Mouse (Mus musculus) neural tube, embryonic 11.5 days (tissue): ENCODE measurements around the gene Agap2. TPM values are rescaled to one million over a fixed set of nuclear protein-coding genes. Genes with fewer than 3 reads are reported as not detected.

Experiments
- ATAC-seq: fragments of 200-750 bp; cut with Nextera tagmentation; 2 replicates; pipeline ENCODE4 v1.8.0; 2017; ENCODE audit warnings: moderate number of reproducible peaks, mild to moderate bottlenecking, moderate TSS enrichment, moderate library complexity; ENCODE audit not compliant: insufficient read depth, low FRiP score, low TSS enrichment
- DNase-seq: peaks from one replicate; pipeline ENCODE4 v3.0.0-alpha.2; 2015; ENCODE audit warnings: low spot score
- H3K27ac ChIP-seq: fragments of 300-500 bp; sonication (generic); 2 replicates; pipeline ENCODE4 v1.5.1; 2014; ENCODE audit warnings: low read depth, mild to moderate bottlenecking, low read length
- H3K27me3 ChIP-seq: fragments of 300-500 bp; sonication (generic); 2 replicates; pipeline ENCODE4 v1.6.1; 2014; ENCODE audit warnings: mild to moderate bottlenecking, low read length, mixed read lengths; ENCODE audit not compliant: control insufficient read depth, insufficient read depth
- H3K36me3 ChIP-seq: fragments of 300-500 bp; sonication (generic); 2 replicates; pipeline ENCODE4 v1.6.1; 2014; ENCODE audit warnings: mild to moderate bottlenecking, low read length, moderate library complexity, mixed read lengths; ENCODE audit not compliant: control insufficient read depth, insufficient read depth
- H3K4me1 ChIP-seq: fragments of 300-500 bp; sonication (generic); 2 replicates; pipeline ENCODE4 v1.6.1; 2014; ENCODE audit warnings: low read length, mixed read lengths; ENCODE audit not compliant: control insufficient read depth, insufficient read depth
- H3K4me2 ChIP-seq: fragments of 300-500 bp; sonication (generic); 2 replicates; pipeline ENCODE4 v1.6.1; 2014; ENCODE audit warnings: low read depth, mild to moderate bottlenecking, moderate library complexity
- H3K4me3 ChIP-seq: fragments of 300-500 bp; sonication (generic); 2 replicates; pipeline ENCODE4 v1.5.1; 2014; ENCODE audit warnings: low read depth, low read length
- H3K9ac ChIP-seq: fragments of 300-500 bp; sonication (generic); 2 replicates; pipeline ENCODE4 v1.6.1; 2014; ENCODE audit warnings: mild to moderate bottlenecking, low read length
- H3K9me3 ChIP-seq: fragments of 300-500 bp; sonication (generic); 2 replicates; pipeline ENCODE4 v1.6.1; 2016; ENCODE audit warnings: low read length; ENCODE audit not compliant: control insufficient read depth
- WGBS: fragments of 180-500 bp; shearing (Covaris S2); extraction: QIAGEN DNeasy Blood & Tissue Kit; methylation state at CpG from one replicate; pipeline ENCODE4 v1.1.7; 2014; 5-methylcytosine and 5-hydroxymethylcytosine counted together
- polyA plus RNA-seq: library from polyadenylated mRNA; unstranded; fragments of >200 nt; fragmentation: Nextera tagmentation; extraction: Ambion mirVana; gene quantifications from 2 replicates; pipeline ENCODE4 v1.2.1, GENCODE M21; 2014

Agap2 gene
- polyA plus RNA-seq, 1 experiment from 2014 or later: 0.94 TPM

DNA sequence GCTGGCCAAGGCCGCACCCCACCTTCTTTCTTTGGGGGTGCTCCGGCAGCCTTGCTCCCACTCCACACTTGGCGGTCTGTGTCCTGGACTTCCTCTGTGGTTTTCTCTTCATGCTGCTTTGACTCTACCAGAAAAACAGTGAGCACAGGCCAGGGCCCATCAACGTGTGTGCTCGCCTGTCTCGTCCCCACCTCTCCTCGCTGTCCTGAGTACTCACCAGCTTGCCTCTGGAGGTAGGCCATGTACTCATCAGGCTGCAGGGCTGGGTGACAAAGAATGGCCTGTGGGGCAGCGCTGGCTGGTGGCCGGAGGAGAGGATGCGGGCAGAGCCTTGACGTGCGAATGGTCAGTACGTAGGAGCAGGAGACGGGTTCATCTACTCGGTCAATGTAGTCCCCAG, 24.8 kb downstream of the Agap2 start:
- H3K27ac ChIP-seq: no peak overlapping the region
- no peaks in the 10 kb centered on the region for H3K27me3 ChIP-seq
- no peaks in the 10 kb centered on the region for H3K4me1 ChIP-seq
- H3K9ac ChIP-seq: no peak overlapping the region
- 89% methylated on average over 14 of the region's 15 CpGs for WGBS
- DNase-seq (no peak), ATAC-seq (no peak)
- no peaks in the 10 kb centered on the region for H3K9me3 ChIP-seq
- H3K4me3 ChIP-seq: no peak overlapping the region
- no peak overlapping the region for H3K4me2 ChIP-seq
- H3K36me3 ChIP-seq: peaks cover 12% of the 10 kb centered on the region

DNA sequence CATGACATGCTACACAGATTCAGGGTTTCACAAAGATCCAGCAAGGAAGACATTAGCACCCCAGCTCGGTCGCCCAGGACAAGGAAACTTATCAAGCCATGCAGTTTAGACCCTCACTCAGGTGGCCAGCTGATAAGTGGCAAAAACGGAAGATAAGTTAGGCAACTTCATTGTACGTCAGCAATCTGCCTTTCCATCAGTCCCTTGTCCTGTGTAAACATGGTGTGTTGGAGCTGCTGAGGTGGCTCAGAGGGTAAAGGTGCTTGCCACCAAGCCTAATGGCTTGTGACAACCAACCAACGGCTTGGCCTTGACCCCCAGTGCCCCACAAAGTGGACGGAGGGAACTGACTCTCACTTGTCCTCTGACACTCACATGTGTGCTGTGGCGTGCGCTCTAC, 25.3 kb downstream of the Agap2 start:
- DNase-seq (no peak), ATAC-seq (no peak)
- Histone ChIP-seq H3K4me1 (no peaks in the 10 kb centered on the region), H3K27ac (no peak overlapping the region), H3K36me3 (peaks cover 12% of the 10 kb centered on the region), H3K9ac (no peak overlapping the region), H3K4me2 (no peak overlapping the region), H3K27me3 (no peaks in the 10 kb centered on the region), H3K9me3 (no peaks in the 10 kb centered on the region), H3K4me3 (no peak overlapping the region)
- 89% methylated on average over 8 of the region's 8 CpGs for WGBS

DNA sequence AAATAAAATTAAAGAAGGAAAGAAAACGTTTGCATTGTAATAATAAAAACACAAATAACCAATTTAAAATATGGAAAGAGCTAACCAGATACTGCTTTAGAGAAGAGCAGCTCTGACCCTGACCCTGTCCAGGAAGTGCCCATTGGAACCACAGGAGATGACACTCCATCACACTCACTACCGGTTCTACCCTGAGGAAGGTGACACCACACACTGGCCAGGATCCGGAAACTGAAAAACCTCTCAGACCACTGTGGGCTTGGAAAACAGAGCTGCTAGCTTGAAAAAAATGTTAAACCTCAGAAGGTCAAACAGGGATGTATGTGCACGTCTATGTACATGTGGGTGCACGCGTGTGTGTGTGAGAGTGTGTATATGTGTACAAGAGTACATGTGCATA, 26.1 kb downstream of the Agap2 start:
- H3K4me2 ChIP-seq: no peak overlapping the region
- no peak overlapping the region for H3K9ac ChIP-seq
- H3K27ac ChIP-seq: no peak overlapping the region
- DNase-seq (no peak), ATAC-seq (no peak)
- H3K27me3 ChIP-seq: no peaks in the 10 kb centered on the region
- WGBS: 83% methylated on average over 6 of the region's 6 CpGs
- peaks cover 9% of the 10 kb centered on the region for H3K36me3 ChIP-seq
- H3K9me3 ChIP-seq: no peaks in the 10 kb centered on the region
- no peaks in the 10 kb centered on the region for H3K4me1 ChIP-seq
- H3K4me3 ChIP-seq: no peak overlapping the region

DNA sequence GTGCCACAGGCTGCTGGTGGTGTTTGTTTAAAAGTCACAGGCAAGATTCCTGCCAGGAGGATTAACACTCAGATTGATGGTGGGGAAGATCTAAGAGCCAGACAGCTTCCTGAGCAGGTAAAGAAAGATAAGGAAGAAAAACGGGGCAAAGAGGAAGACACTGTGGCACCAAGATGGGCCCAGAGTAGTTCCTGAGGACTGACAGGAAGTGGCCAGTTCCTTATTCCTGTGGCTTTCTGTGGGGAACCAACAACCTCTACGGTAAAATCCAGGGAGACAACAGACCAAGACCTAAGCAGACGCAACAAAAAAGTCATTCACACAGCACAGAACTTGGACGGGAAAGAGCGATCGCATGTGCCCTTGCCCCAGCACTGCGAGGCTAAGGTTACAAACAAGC, 28.5 kb downstream of the Agap2 start:
- peaks cover under 1% of the 10 kb centered on the region for H3K36me3 ChIP-seq
- no peak for ATAC-seq
- WGBS: 88% methylated on average over 7 of the region's 7 CpGs

DNA sequence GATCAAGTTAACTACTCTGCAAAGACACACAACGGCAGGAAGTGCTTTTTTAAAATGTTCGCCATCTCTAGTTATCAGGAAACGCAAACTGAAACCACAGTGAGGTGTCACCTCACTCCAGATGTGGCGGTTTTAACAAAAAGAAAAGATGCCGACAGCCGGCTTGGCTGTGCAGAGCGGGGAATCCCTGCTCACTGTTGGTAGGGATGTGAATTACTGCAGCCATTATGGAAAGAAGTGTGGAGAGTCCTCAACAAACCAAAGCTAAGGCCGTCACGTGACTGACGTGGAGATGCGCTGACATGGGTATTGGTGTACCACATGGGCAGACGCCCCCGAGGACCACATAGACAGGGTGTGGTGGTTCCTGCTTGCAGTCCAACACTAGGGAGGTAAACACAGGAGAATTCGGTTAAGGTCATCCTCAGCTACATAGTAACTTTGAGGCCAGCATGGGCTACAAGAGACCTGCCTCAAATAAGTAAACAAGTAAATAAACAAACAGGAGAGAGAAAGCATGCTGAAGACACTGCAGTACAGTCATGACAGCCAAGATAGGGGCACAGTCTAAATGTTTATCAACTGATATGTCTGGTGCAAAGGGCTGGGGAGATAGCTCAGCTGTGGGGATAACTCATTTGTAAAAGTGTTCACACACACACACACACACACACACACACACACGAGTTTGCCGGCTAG, 32.6 kb downstream of the Agap2 start:
- ATAC-seq (no peak), DNase-seq (no peak)
- H3K4me3 ChIP-seq: no peak overlapping the region
- H3K27me3 ChIP-seq: no peaks in the 10 kb centered on the region
- no peaks in the 10 kb centered on the region for H3K4me1 ChIP-seq
- H3K4me2 ChIP-seq: no peak overlapping the region
- H3K9me3 ChIP-seq: no peaks in the 10 kb centered on the region
- no peaks in the 10 kb centered on the region; the same call in 1 of the 2 replicates for H3K36me3 ChIP-seq
- 90% methylated on average over 16 of the region's 16 CpGs for WGBS
- H3K27ac ChIP-seq: no peak overlapping the region
- no peak overlapping the region for H3K9ac ChIP-seq

More for the DNA sequence above, 28.5 kb downstream of the Agap2 start:
- H3K4me3 ChIP-seq: no peak overlapping the region
- H3K4me1 ChIP-seq: no peaks in the 10 kb centered on the region
- no peak overlapping the region for H3K9ac ChIP-seq
- H3K4me2 ChIP-seq: no peak overlapping the region
- no peaks in the 10 kb centered on the region for H3K27me3 ChIP-seq
- no peak for DNase-seq
- H3K9me3 ChIP-seq: no peaks in the 10 kb centered on the region
- H3K27ac ChIP-seq: no peak overlapping the region

DNA sequence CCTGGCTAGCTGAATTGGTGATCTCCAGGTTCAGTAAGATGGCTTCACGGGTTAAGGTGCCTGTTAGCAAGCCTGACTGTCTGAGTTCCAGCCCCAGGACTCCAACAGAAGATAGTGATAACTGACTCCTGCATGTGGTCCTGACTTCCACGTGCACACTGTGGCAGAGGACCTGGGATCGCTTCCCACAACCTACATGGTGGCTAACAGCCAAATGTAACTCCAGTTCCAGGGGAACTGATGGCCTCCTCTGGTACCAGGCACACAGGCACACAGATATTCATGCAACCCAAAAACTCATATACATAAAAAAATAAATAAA, 33.1 kb downstream of the Agap2 start:
- DNase-seq (no peak), ATAC-seq (no peak)
- Histone ChIP-seq H3K27me3 (no peaks in the 10 kb centered on the region), H3K9ac (no peak overlapping the region), H3K4me2 (no peak overlapping the region), H3K36me3 (no peaks in the 10 kb centered on the region; the same call in 1 of the 2 replicates), H3K9me3 (no peaks in the 10 kb centered on the region), H3K4me3 (no peak overlapping the region), H3K27ac (no peak overlapping the region), H3K4me1 (no peaks in the 10 kb centered on the region)
- 86% methylated on average over 3 of the region's 3 CpGs for WGBS

DNA sequence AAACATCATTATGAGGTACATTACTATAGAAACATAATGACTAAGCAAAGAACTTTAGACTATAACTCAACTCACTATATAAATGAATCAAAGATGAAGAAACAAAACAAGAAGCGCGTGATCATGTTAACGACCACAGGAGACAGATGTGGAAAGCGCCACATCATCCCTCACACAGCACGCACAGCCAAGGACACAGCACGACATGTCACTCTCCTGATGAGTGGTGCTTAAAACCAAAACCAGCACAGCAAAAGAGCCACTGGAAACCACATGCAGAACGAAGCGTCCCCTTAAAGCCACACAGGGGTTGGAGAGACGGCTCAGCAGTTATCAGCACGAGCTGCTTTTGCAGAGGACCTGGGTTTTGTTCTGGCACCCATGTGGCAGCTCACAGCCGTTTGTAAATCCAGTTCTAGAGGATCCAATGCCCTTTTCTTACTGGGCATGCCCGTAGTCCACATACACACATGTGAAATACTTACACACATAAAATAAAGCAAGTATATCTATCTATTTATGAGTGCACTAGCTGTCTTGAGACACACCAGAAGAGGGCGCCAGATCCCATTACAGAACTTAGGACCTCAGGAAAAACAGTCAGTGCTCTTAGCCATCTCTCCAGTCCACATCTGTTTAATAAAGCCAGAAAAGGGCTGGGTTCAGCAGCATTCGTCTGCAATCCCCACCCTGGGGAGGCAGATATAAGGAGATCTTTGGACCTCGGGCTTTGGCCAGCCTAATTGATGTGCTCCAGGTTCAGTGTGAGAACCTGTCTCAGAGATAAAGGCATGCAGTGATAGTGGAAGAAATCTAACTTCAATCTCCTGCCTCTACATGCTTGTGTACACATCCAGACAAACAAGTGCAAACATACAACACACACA, 36.2 kb downstream of the Agap2 start:
- no peaks in the 10 kb centered on the region for H3K4me1 ChIP-seq
- no peak overlapping the region for H3K4me3 ChIP-seq
- H3K9me3 ChIP-seq: no peaks in the 10 kb centered on the region
- H3K9ac ChIP-seq: no peak overlapping the region
- H3K27ac ChIP-seq: no peak overlapping the region
- peaks cover 3% of the 10 kb centered on the region for H3K36me3 ChIP-seq
- H3K27me3 ChIP-seq: no peaks in the 10 kb centered on the region
- 91% methylated on average over 15 of the region's 15 CpGs for WGBS
- H3K4me2 ChIP-seq: no peak overlapping the region
- no peak for ATAC-seq
- no peak for DNase-seq

DNA sequence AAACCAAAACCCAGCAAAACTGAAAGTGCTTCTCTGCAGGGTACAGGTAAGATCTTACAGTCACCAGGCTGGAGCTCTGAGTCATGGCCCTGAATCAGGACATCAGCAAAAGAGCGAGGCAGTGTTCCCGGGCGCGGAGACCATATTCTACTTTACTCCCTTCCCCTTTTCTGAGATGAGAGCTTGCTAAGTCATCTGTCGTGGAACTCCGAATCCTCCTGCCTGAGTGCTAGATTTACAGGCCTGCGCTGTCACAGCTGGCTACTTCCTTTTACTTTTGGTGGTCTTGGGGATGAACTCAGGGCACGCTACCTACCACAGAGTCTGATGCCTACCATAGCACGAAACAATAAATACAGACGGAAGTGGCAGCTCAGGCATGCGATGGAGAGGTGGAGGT, 39.3 kb downstream of the Agap2 start:
- Histone ChIP-seq H3K4me2 (no peak overlapping the region), H3K4me3 (no peak overlapping the region), H3K4me1 (no peaks in the 10 kb centered on the region), H3K27ac (no peak overlapping the region), H3K27me3 (no peaks in the 10 kb centered on the region), H3K9ac (no peak overlapping the region), H3K9me3 (no peaks in the 10 kb centered on the region), H3K36me3 (peaks cover 9% of the 10 kb centered on the region)
- no peak for DNase-seq
- ATAC-seq: no peak
- WGBS: 88% methylated on average over 11 of the region's 11 CpGs

DNA sequence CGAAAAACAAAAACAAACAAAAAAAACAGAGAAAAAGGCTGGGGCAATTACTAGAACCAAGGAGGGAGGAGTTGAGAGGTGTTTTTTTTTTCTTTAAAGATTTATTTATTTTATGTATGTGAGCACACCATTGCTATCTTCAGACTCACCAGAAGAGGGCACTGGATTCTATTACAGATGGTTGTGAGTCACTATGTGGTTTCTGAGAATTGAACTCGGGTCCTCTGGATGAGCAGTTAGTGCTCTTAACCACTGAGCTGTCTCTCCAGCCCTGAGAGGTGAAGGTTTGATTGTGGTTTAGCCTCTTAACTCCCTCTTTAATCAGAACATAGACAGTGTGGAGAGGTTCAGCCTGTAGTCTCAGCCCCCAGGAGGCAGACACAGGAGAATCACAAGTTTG, 40.0 kb downstream of the Agap2 start:
- H3K4me1 ChIP-seq: peaks cover under 1% of the 10 kb centered on the region; the same call in 1 of the 2 replicates
- no peaks in the 10 kb centered on the region for H3K9me3 ChIP-seq
- DNase-seq (no peak), ATAC-seq (no peak)
- H3K36me3 ChIP-seq: peaks cover 9% of the 10 kb centered on the region
- no peak overlapping the region for H3K4me2 ChIP-seq
- WGBS: 78% methylated on average over 2 of the region's 2 CpGs
- H3K27ac ChIP-seq: no peak overlapping the region
- H3K4me3 ChIP-seq: no peak overlapping the region
- no peaks in the 10 kb centered on the region for H3K27me3 ChIP-seq
- H3K9ac ChIP-seq: no peak overlapping the region
